Mouse (Mus musculus) activated CD4-positive, CD25-positive, alpha-beta regulatory T cell, adult 9 weeks (primary cell): ENCODE results near the gene Pxn. TPM values are rescaled to one million over a fixed set of nuclear protein-coding genes. Genes with fewer than 3 reads are reported as not detected.

Source experiments
- polyA plus RNA-seq: library from polyadenylated mRNA; unstranded; fragments of 100-300 nt; shearing (Covaris generic); gene quantifications from one replicate; pipeline ENCODE4 v1.2.1, GENCODE M21; 2017

The Pxn gene
- 61.9 TPM for polyA plus RNA-seq

DNA sequence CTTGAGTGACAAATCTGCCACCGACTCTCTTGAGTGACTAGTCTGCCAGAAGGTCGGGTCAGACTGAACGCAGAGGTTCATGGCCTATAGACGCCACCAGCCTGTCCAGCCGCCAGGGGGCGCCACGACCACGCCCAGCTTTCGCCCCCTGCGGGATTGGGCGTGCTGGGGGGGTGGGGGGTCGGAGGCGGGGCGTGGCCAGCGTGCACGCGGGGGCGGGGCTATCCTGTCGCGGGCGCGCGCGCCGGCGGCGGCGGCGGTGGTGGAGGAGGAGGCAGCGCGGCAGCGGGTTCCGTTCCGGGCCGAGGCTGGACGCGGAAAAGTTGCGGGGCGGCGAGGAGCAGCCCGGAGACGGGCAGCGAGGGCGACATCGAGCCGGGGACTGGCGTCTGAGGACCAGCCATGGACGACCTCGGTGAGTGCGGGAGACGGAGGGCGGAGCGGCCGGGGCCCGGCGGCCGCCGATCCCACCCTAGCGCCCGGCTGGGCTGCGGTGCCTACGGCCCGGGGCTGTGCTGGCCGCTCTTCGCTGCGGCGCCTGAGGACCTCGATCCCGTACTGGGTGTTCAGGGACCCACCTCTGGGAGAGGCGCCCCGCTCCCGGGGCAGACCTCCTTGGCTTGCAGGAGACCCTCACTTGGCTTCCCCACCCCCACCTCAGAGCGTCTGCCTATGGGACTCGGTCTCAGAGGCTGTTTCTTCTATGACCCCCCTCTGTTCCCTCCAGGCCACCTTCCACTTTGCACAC, at the start of gene Pxn:
Gene Pxn (plus strand): TSS at position 223 of the 748 bp plus-strand sequence.

DNA sequence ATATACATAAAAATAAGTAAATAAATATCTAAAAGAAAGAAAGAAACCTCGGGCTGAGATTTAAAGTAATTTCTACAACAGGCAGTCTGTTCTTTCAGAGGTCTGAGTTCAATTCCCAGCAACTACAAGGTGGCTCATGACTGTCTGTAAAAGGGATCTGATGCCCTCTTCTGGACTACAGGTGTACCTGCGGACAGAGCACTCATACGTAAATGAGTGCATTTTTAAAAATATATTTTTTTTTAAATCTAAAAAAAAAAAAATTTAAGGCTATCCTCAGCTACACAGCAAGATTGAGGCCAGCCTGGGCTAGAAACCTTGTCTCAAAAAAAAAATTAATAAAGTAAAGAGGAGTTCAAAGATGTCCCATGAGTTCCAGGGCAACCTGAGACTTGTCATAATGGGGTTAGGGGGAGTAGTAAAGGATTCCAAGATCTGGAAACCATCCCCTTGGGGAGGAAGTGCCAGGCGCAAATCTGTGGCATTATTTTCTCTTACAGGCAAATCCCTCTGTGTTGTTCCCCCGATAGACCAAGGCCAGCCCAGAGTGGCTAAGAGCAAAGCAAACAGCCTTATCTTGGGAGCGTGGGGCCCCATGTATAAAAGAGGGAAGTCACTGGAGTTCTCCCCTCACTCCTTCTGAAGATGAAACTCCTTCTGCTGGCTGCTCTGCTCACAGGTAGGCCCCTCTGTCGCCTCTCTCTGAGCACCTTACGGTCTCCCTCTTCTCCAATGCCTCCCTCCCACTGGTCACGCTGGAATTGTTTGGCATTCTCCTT, 40.6 kb upstream of the Pxn start, which contains the start of gene Pla2g1b:
Gene Pla2g1b (plus strand): TSS at position 621 of the 779 bp plus-strand sequence.

GRCm38 (mm10) chr5:115483947-115484920, 22.2 kb upstream of the Pxn start, which contains the start of gene Sirt4:
Gene Sirt4 (minus strand): TSS chr5:115484725.

GRCm38 (mm10) chr5:115559237-115560101, 53.0 kb downstream of the Pxn start, which contains the start of gene Rplp0:
Gene Rplp0 (plus strand): TSS chr5:115559467.

DNA sequence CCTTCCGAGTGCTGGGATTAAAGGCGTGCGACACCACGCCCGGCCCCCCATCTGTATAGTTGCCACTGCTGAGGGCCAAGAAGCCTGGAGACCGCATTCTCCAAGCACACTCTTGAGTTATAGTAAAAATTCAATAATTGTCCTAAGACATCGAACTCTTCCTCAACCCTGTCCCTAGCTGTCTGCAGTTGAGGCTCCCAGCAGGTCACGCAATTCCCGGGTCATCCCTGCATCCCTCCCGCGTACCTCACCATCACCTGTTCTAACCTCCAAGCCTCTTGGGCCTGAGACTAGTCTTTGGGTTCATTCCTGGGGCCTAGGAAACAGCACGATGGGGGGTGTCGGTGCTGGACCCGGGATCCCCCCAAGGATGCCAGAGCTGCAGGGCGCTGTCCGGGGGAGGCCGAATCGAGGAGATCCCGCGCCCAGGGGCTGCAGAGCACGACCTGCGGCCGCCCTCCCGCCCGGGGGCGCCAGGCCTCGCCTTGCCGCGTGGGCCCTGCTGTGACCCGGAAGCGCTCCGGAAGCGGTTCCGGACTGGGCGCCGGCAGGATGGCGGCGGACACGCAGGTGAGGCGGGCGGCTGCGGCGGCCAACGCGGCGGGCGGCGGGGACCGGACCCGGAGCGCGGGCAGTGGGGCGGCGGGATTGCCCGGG, 58.4 kb downstream of the Pxn start, which contains the start of gene Gcn1l1:
Gene Gcn1l1 (plus strand): TSS at position 518 of the 657 bp plus-strand sequence.

Other genes starting within 250 kb of the Pxn start
- 24.5 TPM for gene Rnf10, start 233.8 kb upstream of the Pxn start, polyA plus RNA-seq
- 43.9 TPM for gene Coq5, start 227.0 kb upstream of the Pxn start, polyA plus RNA-seq
- gene Dynll1, start 205.7 kb upstream of the Pxn start, polyA plus RNA-seq: 707 TPM
- gene Srsf9, start 179.5 kb upstream of the Pxn start, polyA plus RNA-seq: 13.3 TPM
- 19.3 TPM for gene Gatc, start 165.5 kb upstream of the Pxn start, polyA plus RNA-seq
- gene Triap1, start 165.5 kb upstream of the Pxn start, polyA plus RNA-seq: 58.1 TPM
- gene Cox6a1, start 157.7 kb upstream of the Pxn start, polyA plus RNA-seq: 558 TPM
- gene Msi1, start 77.1 kb upstream of the Pxn start, polyA plus RNA-seq: not detected
- not detected for gene Pla2g1b, start 40.4 kb upstream of the Pxn start, polyA plus RNA-seq
- 21.8 TPM for gene Sirt4, start 22.0 kb upstream of the Pxn start, polyA plus RNA-seq
- gene Rplp0, start 52.8 kb downstream of the Pxn start, polyA plus RNA-seq: 2,224 TPM
- 56.7 TPM for gene Gcn1l1, start 58.6 kb downstream of the Pxn start, polyA plus RNA-seq
- 5.3 TPM for gene Rab35, start 125.2 kb downstream of the Pxn start, polyA plus RNA-seq
- gene Bicdl1, start 224.9 kb downstream of the Pxn start, polyA plus RNA-seq: 13.7 TPM